Mouse (Mus musculus): Measurements from ENCODE around the gene Lsm14b.

DNA sequence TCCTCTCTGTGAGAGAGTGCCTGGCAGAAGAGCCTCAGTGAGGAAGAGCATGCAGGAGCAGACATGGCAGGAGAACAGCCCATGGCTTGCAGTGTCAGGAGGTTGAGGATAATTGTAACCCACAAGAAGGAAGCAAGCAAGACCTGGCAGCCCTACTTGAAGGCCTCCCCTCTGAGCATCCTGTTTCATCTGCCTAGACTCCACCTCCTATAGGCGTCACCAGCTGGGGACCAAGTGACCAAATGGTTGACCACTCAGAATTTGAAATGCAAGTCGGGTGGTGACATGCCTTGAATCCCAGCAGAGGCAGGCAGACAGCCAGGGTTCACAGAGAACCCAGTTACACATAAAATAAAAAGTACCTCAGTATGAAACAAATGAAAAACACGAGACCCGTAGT is 44.2 kb upstream of the Lsm14b start:
- TF ChIP-seq CTCF (IDR thresholded peaks at IDR 0.05; ENCODE audit: low read depth), result no peak
- no peak for TF ChIP-seq EP300 (IDR thresholded peaks at IDR 0.05; ENCODE audit: low read depth)

Data from liver, postnatal 0 days (tissue).